Mouse (Mus musculus) ES-E14 (cell line): ENCODE measurements around the gene Dhh.

Experiments used
- HCFC1 ChIP-seq: IDR thresholded peaks from 2 replicates; pipeline ENCODE4 v1.6.1; 2012; ENCODE audit warnings: low read length, inconsistent platforms, borderline replicate concordance; ENCODE audit not compliant: insufficient read depth
- ZC3H11A ChIP-seq: IDR thresholded peaks from 2 replicates; pipeline ENCODE4 v1.6.1; 2012; ENCODE audit warnings: low read depth, mild to moderate bottlenecking, inconsistent platforms, low read length, borderline replicate concordance

- TF ChIP-seq HCFC1, result no peak
- TF ChIP-seq ZC3H11A, result no peak
These were observed 5.3 kb downstream of the Dhh start for GRCm38 (mm10) chr15:98893036-98893435.
